8 mouse cellular contexts compared by ENCODE assay signal in genomic region chr11:102308979-102309378, GRCm38 (mm10). TPM values are rescaled to one million over a fixed set of nuclear protein-coding genes. Genes with fewer than 3 reads are reported as not detected.
DNase-seq lines count a peak whose midpoint lies in the region; ATAC-seq lines count a peak whose summit lies in the region.

No protein-coding gene starts in this region.

- peak; percentile 95 to 97 for DNase-seq in adrenal gland, adult 18-20 months (ENCODE audit: low spot score in 2 of 2)
- peak; percentile 97 for DNase-seq in embryo, embryonic 10.5 days (ENCODE audit: low spot score)
- peak; percentile 97 for DNase-seq in gastrocnemius, postnatal 14 days
- DNase-seq in left cerebral cortex, postnatal 10 days (ENCODE audit: extremely low spot score in 1 of 2, low spot score in 2 of 2) = peak; percentile 96 to 98
- DNase-seq in right cerebral cortex, postnatal 10 days (ENCODE audit: low spot score in 2 of 2) = peak; percentile 97 to 98
- DNase-seq in urinary bladder, postnatal 14 days (ENCODE audit: low spot score) = peak; percentile 98

- intact Hi-C loops in gastrocnemius, postnatal 14 days (cut with DNase I; ENCODE audit: low total_unique reads) = loop anchor here (5.0 kb wide), 1 partner anchor 128 kb away; no protein-coding TSS in a partner anchor
- intact Hi-C loops in left cerebral cortex, postnatal 10 days (cut with DNase I) = loop anchor here (2.0 kb wide), 2 partner anchors 102 to 122 kb away; partner anchors contain the start of gene Grn

- peak; percentile 97 for ATAC-seq in inflammation-experienced regulatory T-cells, adult 6 months
- ATAC-seq in megakaryocyte progenitor cell, adult 5-6 weeks (replicated peaks; ENCODE audit: poor library complexity) = peak; percentile 95

RNA-seq across cellular contexts. Expression of gene Ubtf, which starts 10.6 kb away (rescaled TPM):
- total RNA-seq in adrenal gland, adult 18-20 months (2021) = 100 to 1,000 TPM in 1 of 2 experiments, 10 to 100 TPM in 1; 93.7 to 117 TPM
- total RNA-seq in gastrocnemius, postnatal 14 days (2021) = 10 to 100 TPM; 38.2 to 45.5 TPM
- 10 to 100 TPM; 42.5 to 45.0 (median 44.6) TPM for polyA plus RNA-seq in inflammation-experienced regulatory T-cells, adult 6 months (2017; shearing (Covaris generic))
- total RNA-seq in left cerebral cortex, postnatal 10 days (2021) = 100 to 1,000 TPM in 1 of 2 experiments, 10 to 100 TPM in 1; 97.0 to 100 TPM
- 31.7 and 34.1 TPM in 2 replicates for total RNA-seq in megakaryocyte progenitor cell, adult 5-6 weeks (2015)
- 131 and 155 TPM in 2 replicates for total RNA-seq in megakaryocyte progenitor cell, adult 5-6 weeks (2017)

RNA-seq across cellular contexts. Expression of gene Atxn7l3, which starts 12.5 kb away (rescaled TPM):
- 10 to 100 TPM; 44.3 to 53.4 TPM for total RNA-seq in adrenal gland, adult 18-20 months (2021)
- total RNA-seq in gastrocnemius, postnatal 14 days (2021) = 10 to 100 TPM; 15.9 to 17.5 TPM
- polyA plus RNA-seq in inflammation-experienced regulatory T-cells, adult 6 months (2017; shearing (Covaris generic)) = 1 to 10 TPM; 6.5 to 8.0 (median 6.9) TPM
- total RNA-seq in left cerebral cortex, postnatal 10 days (2021) = 100 to 1,000 TPM; 187 TPM
- total RNA-seq in megakaryocyte progenitor cell, adult 5-6 weeks (2015) = 19.0 and 19.1 TPM in 2 replicates
- total RNA-seq in megakaryocyte progenitor cell, adult 5-6 weeks (2017) = 19.5 and 25.6 TPM in 2 replicates

RNA-seq across cellular contexts. Expression of gene Tmub2, which starts 24.2 kb away (rescaled TPM):
- 10 to 100 TPM; 43.3 to 55.3 TPM for total RNA-seq in adrenal gland, adult 18-20 months (2021)
- total RNA-seq in gastrocnemius, postnatal 14 days (2021) = 10 to 100 TPM; 14.8 to 14.9 TPM
- 10 to 100 TPM; 43.1 to 61.2 (median 51.8) TPM for polyA plus RNA-seq in inflammation-experienced regulatory T-cells, adult 6 months (2017; shearing (Covaris generic))
- 10 to 100 TPM; 61.2 to 64.4 TPM for total RNA-seq in left cerebral cortex, postnatal 10 days (2021)
- 15.3 and 16.3 TPM in 2 replicates for total RNA-seq in megakaryocyte progenitor cell, adult 5-6 weeks (2015)
- 21.4 and 24.8 TPM in 2 replicates for total RNA-seq in megakaryocyte progenitor cell, adult 5-6 weeks (2017)

RNA-seq across cellular contexts. Expression of gene Asb16, which starts 40.4 kb away (rescaled TPM):
- total RNA-seq in adrenal gland, adult 18-20 months (2021) = under 1 TPM; 0.30 to 0.61 TPM
- total RNA-seq in gastrocnemius, postnatal 14 days (2021) = 10 to 100 TPM; 58.9 to 61.2 TPM
- polyA plus RNA-seq in inflammation-experienced regulatory T-cells, adult 6 months (2017; shearing (Covaris generic)) = not detected
- total RNA-seq in left cerebral cortex, postnatal 10 days (2021) = under 1 TPM; 0.49 to 0.71 TPM
- total RNA-seq in megakaryocyte progenitor cell, adult 5-6 weeks (2015) = 1.5 and 2.0 TPM in 2 replicates
- 0.54 and 0.58 TPM in 2 replicates for total RNA-seq in megakaryocyte progenitor cell, adult 5-6 weeks (2017)

RNA-seq across cellular contexts. Expression of gene Slc4a1, which starts 57.0 kb away (rescaled TPM):
- total RNA-seq in adrenal gland, adult 18-20 months (2021) = under 1 TPM; 0.23 to 0.80 TPM
- 1 to 10 TPM in 1 of 2 experiments, under 1 TPM in 1; 0.59 to 1.5 TPM for total RNA-seq in gastrocnemius, postnatal 14 days (2021)
- under 1 TPM in 1 of 3 experiments, not detected in 2; 0.08 TPM for polyA plus RNA-seq in inflammation-experienced regulatory T-cells, adult 6 months (2017; shearing (Covaris generic))
- total RNA-seq in left cerebral cortex, postnatal 10 days (2021) = 1 to 10 TPM in 1 of 2 experiments, under 1 TPM in 1; 0.47 to 1.2 TPM
- total RNA-seq in megakaryocyte progenitor cell, adult 5-6 weeks (2015) = 1.1 and 2.0 TPM in 2 replicates
- 0.61 and 0.62 TPM in 2 replicates for total RNA-seq in megakaryocyte progenitor cell, adult 5-6 weeks (2017)

Comparison
In these comparisons a context has a peak if more than half of its experiments do, and no peak if none do; other contexts are left out.
1. Peak in every context shown above with its lines: DNase-seq and ATAC-seq.